Mouse (Mus musculus): Measurements from ENCODE around the gene Hhip. TPM values are rescaled to one million over a fixed set of nuclear protein-coding genes. Genes with fewer than 3 reads are reported as not detected.

The Hhip gene
- polyA plus RNA-seq, 1 experiment from 2014 or later = 24.6 TPM

DNA sequence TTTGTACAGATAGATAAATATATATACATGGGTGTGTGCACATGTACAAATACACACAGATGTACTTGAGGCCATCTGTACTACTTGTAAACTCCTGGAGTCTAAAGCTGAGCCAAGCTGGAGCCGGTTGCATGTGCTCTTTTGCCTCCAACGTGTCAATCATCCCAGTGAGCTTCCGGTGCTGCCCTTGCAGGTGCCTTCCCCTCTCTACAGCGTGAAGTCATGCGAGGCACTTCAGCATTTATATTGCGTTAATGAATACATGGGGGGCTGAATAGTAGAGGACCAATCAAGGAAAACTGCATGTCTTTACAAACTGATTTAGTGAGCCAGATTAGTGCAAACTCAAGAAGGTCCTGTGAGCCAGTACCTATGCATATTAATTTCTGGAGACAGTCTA is 91.6 kb downstream of the Hhip start:
- no peak overlapping the region for H3K9ac ChIP-seq (replicated peaks; ENCODE audit: low read depth, low read length)
- no peak overlapping the region for H3K27ac ChIP-seq (ENCODE audit: low read length)
- 64% methylated on average over 6 of the region's 6 CpGs for WGBS
- ATAC-seq (ENCODE audit: insufficient number of reproducible peaks, insufficient read depth, low FRiP score, low read depth) = no peak
- no peaks in the 10 kb centered on the region for H3K4me1 ChIP-seq (ENCODE audit: control insufficient read depth, insufficient read depth, low read length)
- H3K4me3 ChIP-seq (ENCODE audit: low read depth, low read length) = no peak overlapping the region
- H3K9me3 ChIP-seq (ENCODE audit: control insufficient read depth, low read depth, low read length) = no peaks in the 10 kb centered on the region
- H3K27me3 ChIP-seq (ENCODE audit: control insufficient read depth, insufficient read depth, low read length) = no peaks in the 10 kb centered on the region
- H3K4me2 ChIP-seq (replicated peaks; ENCODE audit: low read depth, low read length) = no peak overlapping the region
- H3K36me3 ChIP-seq (ENCODE audit: control insufficient read depth, insufficient read depth, low read length) = no peaks in the 10 kb centered on the region

- no peaks in the 10 kb centered on the region for H3K27me3 ChIP-seq (ENCODE audit: control insufficient read depth, insufficient read depth, low read length)
- H3K4me2 ChIP-seq (replicated peaks; ENCODE audit: low read depth, low read length) = no peak overlapping the region
- no peak overlapping the region for H3K9ac ChIP-seq (replicated peaks; ENCODE audit: low read depth, low read length)
- ATAC-seq (ENCODE audit: insufficient number of reproducible peaks, insufficient read depth, low FRiP score, low read depth) = no peak
- no peaks in the 10 kb centered on the region for H3K36me3 ChIP-seq (ENCODE audit: control insufficient read depth, insufficient read depth, low read length)
- H3K4me3 ChIP-seq (ENCODE audit: low read depth, low read length) = no peak overlapping the region
- H3K4me1 ChIP-seq (ENCODE audit: control insufficient read depth, insufficient read depth, low read length) = no peaks in the 10 kb centered on the region
- no peak overlapping the region for H3K27ac ChIP-seq (ENCODE audit: low read length)
- no peaks in the 10 kb centered on the region for H3K9me3 ChIP-seq (ENCODE audit: control insufficient read depth, low read depth, low read length)
- 36% methylated on average over 3 of the region's 3 CpGs for WGBS
Measured at GRCm38 (mm10) chr8:79952857-79953256, 104.9 kb downstream of the Hhip start.

DNA sequence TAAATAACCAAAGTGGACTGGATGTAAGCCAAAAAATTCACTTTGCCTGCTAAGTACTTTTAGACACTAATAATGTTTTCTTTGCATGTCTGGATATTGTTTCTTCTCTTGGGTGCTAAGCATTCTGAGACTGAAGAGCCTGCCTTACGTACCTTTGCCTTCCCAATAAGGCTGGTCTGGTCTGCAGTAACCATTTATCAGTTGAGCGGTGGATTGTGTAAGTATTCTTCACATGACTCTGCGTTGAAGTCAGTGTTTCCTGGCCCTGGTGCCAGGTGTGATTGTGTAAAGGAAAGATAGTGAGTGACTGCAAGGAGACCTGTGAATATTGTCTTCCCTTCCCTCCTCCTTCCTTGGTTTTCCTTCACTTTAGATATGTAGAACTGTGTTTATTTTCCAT is 107.4 kb downstream of the Hhip start:
- H3K4me1 ChIP-seq (ENCODE audit: control insufficient read depth, insufficient read depth, low read length) = no peaks in the 10 kb centered on the region
- H3K9me3 ChIP-seq (ENCODE audit: control insufficient read depth, low read depth, low read length) = no peaks in the 10 kb centered on the region
- 53% methylated on average over 3 of the region's 3 CpGs for WGBS
- H3K4me3 ChIP-seq (ENCODE audit: low read depth, low read length) = no peak overlapping the region
- H3K4me2 ChIP-seq (replicated peaks; ENCODE audit: low read depth, low read length) = no peak overlapping the region
- no peaks in the 10 kb centered on the region for H3K36me3 ChIP-seq (ENCODE audit: control insufficient read depth, insufficient read depth, low read length)
- no peak overlapping the region for H3K9ac ChIP-seq (replicated peaks; ENCODE audit: low read depth, low read length)
- ATAC-seq (ENCODE audit: insufficient number of reproducible peaks, insufficient read depth, low FRiP score, low read depth) = no peak
- H3K27me3 ChIP-seq (ENCODE audit: control insufficient read depth, insufficient read depth, low read length) = no peaks in the 10 kb centered on the region
- no peak overlapping the region for H3K27ac ChIP-seq (ENCODE audit: low read length)

DNA sequence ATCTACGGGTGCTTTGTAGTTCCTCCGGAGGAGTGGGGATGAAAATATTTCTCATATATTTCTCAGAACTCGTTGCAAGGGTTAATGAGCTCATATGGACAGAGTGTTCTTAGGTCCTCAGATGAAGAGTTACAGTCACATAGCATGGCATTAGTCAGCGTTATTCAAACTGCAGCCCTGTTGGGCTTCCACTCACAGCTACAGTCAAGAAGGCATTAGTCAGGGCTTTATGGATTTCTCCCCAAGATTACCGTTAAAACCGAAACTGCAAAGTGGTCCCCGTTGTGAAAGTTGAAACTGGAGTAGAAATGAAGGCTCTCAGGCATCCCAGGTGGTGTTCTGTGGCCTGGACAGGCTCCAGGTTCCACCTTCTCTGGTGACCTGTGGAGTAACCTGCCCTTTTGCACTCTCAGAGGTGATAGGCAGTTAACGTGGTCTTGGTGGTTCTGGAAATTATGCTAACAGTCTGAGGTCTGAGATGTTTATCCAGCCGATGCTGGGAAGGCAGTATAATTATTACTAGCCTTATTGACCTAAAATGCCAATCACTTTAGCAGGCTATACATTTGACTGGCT is 112.2 kb downstream of the Hhip start:
- no peak for ATAC-seq (ENCODE audit: insufficient number of reproducible peaks, insufficient read depth, low FRiP score, low read depth)
- 58% methylated on average over 9 of the region's 9 CpGs for WGBS
- Histone ChIP-seq H3K36me3 (ENCODE audit: control insufficient read depth, insufficient read depth, low read length) (no peaks in the 10 kb centered on the region), H3K9me3 (ENCODE audit: control insufficient read depth, low read depth, low read length) (no peaks in the 10 kb centered on the region), H3K27ac (ENCODE audit: low read length) (no peak overlapping the region), H3K4me3 (ENCODE audit: low read depth, low read length) (no peak overlapping the region), H3K4me1 (ENCODE audit: control insufficient read depth, insufficient read depth, low read length) (no peaks in the 10 kb centered on the region), H3K4me2 (replicated peaks; ENCODE audit: low read depth, low read length) (no peak overlapping the region), H3K27me3 (ENCODE audit: control insufficient read depth, insufficient read depth, low read length) (no peaks in the 10 kb centered on the region), H3K9ac (replicated peaks; ENCODE audit: low read depth, low read length) (no peak overlapping the region)

DNA sequence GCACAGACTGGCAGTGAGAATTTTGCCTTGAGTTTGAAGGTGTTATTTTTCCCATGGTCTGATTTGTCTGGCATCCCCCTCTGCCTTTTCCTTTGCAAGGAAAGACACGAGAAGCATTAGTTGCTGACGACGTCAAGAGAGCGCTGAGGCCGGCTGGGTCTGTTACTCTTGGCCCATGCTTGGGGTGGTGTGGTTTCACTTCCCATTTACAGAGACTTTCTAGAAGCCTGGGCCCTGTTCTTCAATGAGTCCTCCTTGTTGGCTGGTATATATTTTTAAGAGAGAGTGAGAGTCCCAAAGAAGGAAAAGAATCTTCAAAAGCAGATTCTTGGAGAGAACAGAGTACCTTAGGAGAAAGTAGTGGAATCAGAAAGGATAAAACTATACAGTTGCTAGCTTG is 116.7 kb downstream of the Hhip start:
- WGBS = 95% methylated on average over 5 of the region's 5 CpGs
- no peaks in the 10 kb centered on the region for H3K9me3 ChIP-seq (ENCODE audit: control insufficient read depth, low read depth, low read length)
- no peaks in the 10 kb centered on the region for H3K4me1 ChIP-seq (ENCODE audit: control insufficient read depth, insufficient read depth, low read length)
- no peak overlapping the region for H3K4me2 ChIP-seq (replicated peaks; ENCODE audit: low read depth, low read length)
- no peaks in the 10 kb centered on the region for H3K27me3 ChIP-seq (ENCODE audit: control insufficient read depth, insufficient read depth, low read length)
- no peak overlapping the region for H3K4me3 ChIP-seq (ENCODE audit: low read depth, low read length)
- H3K36me3 ChIP-seq (ENCODE audit: control insufficient read depth, insufficient read depth, low read length) = no peaks in the 10 kb centered on the region
- no peak overlapping the region for H3K27ac ChIP-seq (ENCODE audit: low read length)
- H3K9ac ChIP-seq (replicated peaks; ENCODE audit: low read depth, low read length) = no peak overlapping the region
- ATAC-seq (ENCODE audit: insufficient number of reproducible peaks, insufficient read depth, low FRiP score, low read depth) = no peak

DNA sequence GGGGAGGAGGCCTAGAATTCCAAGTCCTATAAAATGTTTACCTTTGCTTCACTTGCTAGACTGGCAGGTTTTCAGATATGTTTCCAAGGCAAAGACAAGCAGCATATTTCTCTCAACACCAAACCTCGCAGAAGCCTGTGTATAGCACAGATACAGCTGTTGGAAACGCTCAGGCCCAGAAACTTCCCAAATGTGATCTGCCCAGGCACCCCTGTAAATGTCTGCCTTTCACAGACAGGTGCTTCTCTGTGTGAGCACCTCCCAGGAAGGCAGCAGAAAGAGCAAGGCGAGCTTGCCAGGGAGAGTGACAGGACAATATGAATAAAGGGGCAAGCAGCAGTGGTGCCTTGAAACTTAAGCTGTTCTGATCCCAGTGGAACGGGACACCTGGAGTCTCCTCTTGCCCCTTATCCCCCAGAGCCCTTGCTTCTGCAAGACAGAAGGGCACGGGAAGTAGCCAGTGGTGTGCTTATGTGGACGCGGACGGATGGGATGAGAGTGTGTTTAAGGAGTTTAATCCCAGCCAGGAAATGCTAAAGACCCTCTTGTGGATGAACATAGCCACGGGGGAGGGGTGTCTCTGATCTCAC is 120.9 kb downstream of the Hhip start:
- Histone ChIP-seq H3K4me1 (ENCODE audit: control insufficient read depth, insufficient read depth, low read length) (no peaks in the 10 kb centered on the region), H3K36me3 (ENCODE audit: control insufficient read depth, insufficient read depth, low read length) (no peaks in the 10 kb centered on the region), H3K27me3 (ENCODE audit: control insufficient read depth, insufficient read depth, low read length) (no peaks in the 10 kb centered on the region), H3K9ac (replicated peaks; ENCODE audit: low read depth, low read length) (no peak overlapping the region), H3K27ac (ENCODE audit: low read length) (no peak overlapping the region), H3K4me2 (replicated peaks; ENCODE audit: low read depth, low read length) (no peak overlapping the region), H3K9me3 (ENCODE audit: control insufficient read depth, low read depth, low read length) (no peaks in the 10 kb centered on the region), H3K4me3 (ENCODE audit: low read depth, low read length) (no peak overlapping the region)
- 38% methylated on average over 9 of the region's 9 CpGs for WGBS
- no peak for ATAC-seq (ENCODE audit: insufficient number of reproducible peaks, insufficient read depth, low FRiP score, low read depth)

GRCm38 (mm10) chr8:79935793-79936192 is 122.0 kb downstream of the Hhip start:
- 34% methylated on average over 7 of the region's 7 CpGs for WGBS
- no peak overlapping the region for H3K9ac ChIP-seq (replicated peaks; ENCODE audit: low read depth, low read length)
- H3K9me3 ChIP-seq (ENCODE audit: control insufficient read depth, low read depth, low read length) = no peaks in the 10 kb centered on the region
- no peak overlapping the region for H3K4me2 ChIP-seq (replicated peaks; ENCODE audit: low read depth, low read length)
- no peak overlapping the region for H3K27ac ChIP-seq (ENCODE audit: low read length)
- H3K4me3 ChIP-seq (ENCODE audit: low read depth, low read length) = no peak overlapping the region
- no peaks in the 10 kb centered on the region for H3K36me3 ChIP-seq (ENCODE audit: control insufficient read depth, insufficient read depth, low read length)
- no peaks in the 10 kb centered on the region for H3K27me3 ChIP-seq (ENCODE audit: control insufficient read depth, insufficient read depth, low read length)
- ATAC-seq (ENCODE audit: insufficient number of reproducible peaks, insufficient read depth, low FRiP score, low read depth) = no peak
- no peaks in the 10 kb centered on the region for H3K4me1 ChIP-seq (ENCODE audit: control insufficient read depth, insufficient read depth, low read length)

GRCm38 (mm10) chr8:79929202-79929601 is 128.6 kb downstream of the Hhip start:
- Histone ChIP-seq H3K4me3 (ENCODE audit: low read depth, low read length) (no peak overlapping the region), H3K27ac (ENCODE audit: low read length) (no peak overlapping the region), H3K4me1 (ENCODE audit: control insufficient read depth, insufficient read depth, low read length) (no peaks in the 10 kb centered on the region), H3K4me2 (replicated peaks; ENCODE audit: low read depth, low read length) (no peak overlapping the region), H3K27me3 (ENCODE audit: control insufficient read depth, insufficient read depth, low read length) (no peaks in the 10 kb centered on the region), H3K36me3 (ENCODE audit: control insufficient read depth, insufficient read depth, low read length) (no peaks in the 10 kb centered on the region), H3K9ac (replicated peaks; ENCODE audit: low read depth, low read length) (no peak overlapping the region), H3K9me3 (ENCODE audit: control insufficient read depth, low read depth, low read length) (no peaks in the 10 kb centered on the region)
- ATAC-seq (ENCODE audit: insufficient number of reproducible peaks, insufficient read depth, low FRiP score, low read depth) = no peak
- 31% methylated on average over 4 of the region's 4 CpGs for WGBS

GRCm38 (mm10) chr8:79917211-79917610 is 140.6 kb downstream of the Hhip start:
- Histone ChIP-seq H3K9me3 (ENCODE audit: control insufficient read depth, low read depth, low read length) (no peaks in the 10 kb centered on the region), H3K4me2 (replicated peaks; ENCODE audit: low read depth, low read length) (no peak overlapping the region), H3K27ac (ENCODE audit: low read length) (no peak overlapping the region), H3K27me3 (ENCODE audit: control insufficient read depth, insufficient read depth, low read length) (no peaks in the 10 kb centered on the region), H3K4me3 (ENCODE audit: low read depth, low read length) (no peak overlapping the region), H3K4me1 (ENCODE audit: control insufficient read depth, insufficient read depth, low read length) (no peaks in the 10 kb centered on the region), H3K9ac (replicated peaks; ENCODE audit: low read depth, low read length) (no peak overlapping the region), H3K36me3 (ENCODE audit: control insufficient read depth, insufficient read depth, low read length) (no peaks in the 10 kb centered on the region)
- WGBS = 57% methylated on average over 7 of the region's 7 CpGs
- no peak for ATAC-seq (ENCODE audit: insufficient number of reproducible peaks, insufficient read depth, low FRiP score, low read depth)
